Mouse (Mus musculus) liver, embryonic 11.5 days (tissue): ENCODE measurements around the gene Ppp1r16b. TPM values are rescaled to one million over a fixed set of nuclear protein-coding genes. Genes with fewer than 3 reads are reported as not detected.
A peak's percentile ranks its signal among the peaks of the same experiment; 100 is the strongest.

Experiments used
- ATAC-seq: fragments of 200-750 bp; cut with Nextera tagmentation; replicated peaks from 2 replicates; pipeline ENCODE4 v1.8.0; 2017; ENCODE audit warnings: moderate number of reproducible peaks, mild to moderate bottlenecking, moderate TSS enrichment, moderate library complexity; ENCODE audit not compliant: low FRiP score
- DNase-seq: peaks from one replicate; pipeline ENCODE4 v3.0.0-alpha.2; 2017; ENCODE audit warnings: low spot score
- H3K27ac ChIP-seq: fragments of 300-500 bp; sonication (generic); 2 replicates; pipeline ENCODE4 v1.5.1; 2014; ENCODE audit warnings: mild to moderate bottlenecking, low read depth, low read length, control low read depth
- H3K27me3 ChIP-seq: fragments of 300-500 bp; sonication (generic); replicated peaks from 2 replicates; pipeline ENCODE4 v1.6.1; 2014; ENCODE audit warnings: low read length, mixed read lengths; ENCODE audit not compliant: control insufficient read depth, insufficient read depth
- H3K36me3 ChIP-seq: fragments of 300-500 bp; sonication (generic); 2 replicates; pipeline ENCODE4 v1.6.1; 2014; ENCODE audit warnings: mild to moderate bottlenecking, low read length, moderate library complexity, mixed read lengths; ENCODE audit not compliant: control insufficient read depth, insufficient read depth
- H3K4me1 ChIP-seq: fragments of 300-500 bp; sonication (generic); replicated peaks from 2 replicates; pipeline ENCODE4 v1.6.1; 2014; ENCODE audit warnings: low read length, mixed read lengths; ENCODE audit not compliant: control insufficient read depth, insufficient read depth
- H3K4me2 ChIP-seq: fragments of 300-500 bp; sonication (generic); 2 replicates; pipeline ENCODE4 v1.6.1; 2014; ENCODE audit warnings: mild to moderate bottlenecking, control low read depth, moderate library complexity
- H3K4me3 ChIP-seq: fragments of 300-500 bp; sonication (generic); 2 replicates; pipeline ENCODE4 v1.5.1; 2014; ENCODE audit warnings: low read depth, low read length, control low read depth
- H3K9ac ChIP-seq: fragments of 300-500 bp; sonication (generic); 2 replicates; pipeline ENCODE4 v1.6.1; 2014; ENCODE audit warnings: low read depth, low read length, control low read depth
- H3K9me3 ChIP-seq: fragments of 300-500 bp; sonication (generic); 2 replicates; pipeline ENCODE4 v1.6.1; 2016; ENCODE audit warnings: low read length, inconsistent platforms, mixed read lengths; ENCODE audit not compliant: control insufficient read depth
- WGBS: fragments of 180-500 bp; shearing (Covaris S2); extraction: QIAGEN DNeasy Blood & Tissue Kit; methylation state at CpG from one replicate; pipeline ENCODE4 v1.1.7; 2014; 5-methylcytosine and 5-hydroxymethylcytosine counted together
- polyA plus RNA-seq: library from polyadenylated mRNA; unstranded; fragments of >200 nt; fragmentation: Nextera tagmentation; extraction: Ambion mirVana; gene quantifications from 2 replicates; pipeline ENCODE4 v1.2.1, GENCODE M21; 2014

Gene Ppp1r16b
- polyA plus RNA-seq, 1 experiment from 2014 or later = 5.2 TPM

DNA sequence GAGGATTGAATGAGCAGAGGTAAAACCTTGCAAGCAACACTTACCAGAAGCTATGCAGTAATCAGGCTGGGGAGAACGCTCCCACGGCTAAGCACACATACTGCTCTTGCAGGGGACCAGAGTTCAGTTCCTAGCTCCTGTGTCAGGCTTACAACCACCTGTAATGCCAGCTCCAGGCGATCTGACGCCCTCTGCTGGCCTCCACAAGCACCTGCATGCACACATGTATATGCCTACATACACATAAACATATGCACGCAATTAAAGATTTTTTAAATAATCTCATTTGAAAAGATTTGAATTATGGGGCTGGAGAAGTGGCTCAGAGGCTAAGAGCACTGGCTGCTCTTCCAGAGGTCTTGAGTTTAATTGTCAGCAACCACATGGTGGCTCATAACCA lies 77.2 kb downstream of the Ppp1r16b start:
- Histone ChIP-seq H3K9me3 (no peaks in the 10 kb centered on the region), H3K9ac (no peak overlapping the region), H3K27me3 (no peaks in the 10 kb centered on the region), H3K4me3 (no peak overlapping the region), H3K4me1 (no peaks in the 10 kb centered on the region), H3K4me2 (no peak overlapping the region), H3K36me3 (no peaks in the 10 kb centered on the region), H3K27ac (no peak overlapping the region)
- ATAC-seq (no peak), DNase-seq (no peak)
- 70% methylated on average over 5 of the region's 5 CpGs for WGBS

DNA sequence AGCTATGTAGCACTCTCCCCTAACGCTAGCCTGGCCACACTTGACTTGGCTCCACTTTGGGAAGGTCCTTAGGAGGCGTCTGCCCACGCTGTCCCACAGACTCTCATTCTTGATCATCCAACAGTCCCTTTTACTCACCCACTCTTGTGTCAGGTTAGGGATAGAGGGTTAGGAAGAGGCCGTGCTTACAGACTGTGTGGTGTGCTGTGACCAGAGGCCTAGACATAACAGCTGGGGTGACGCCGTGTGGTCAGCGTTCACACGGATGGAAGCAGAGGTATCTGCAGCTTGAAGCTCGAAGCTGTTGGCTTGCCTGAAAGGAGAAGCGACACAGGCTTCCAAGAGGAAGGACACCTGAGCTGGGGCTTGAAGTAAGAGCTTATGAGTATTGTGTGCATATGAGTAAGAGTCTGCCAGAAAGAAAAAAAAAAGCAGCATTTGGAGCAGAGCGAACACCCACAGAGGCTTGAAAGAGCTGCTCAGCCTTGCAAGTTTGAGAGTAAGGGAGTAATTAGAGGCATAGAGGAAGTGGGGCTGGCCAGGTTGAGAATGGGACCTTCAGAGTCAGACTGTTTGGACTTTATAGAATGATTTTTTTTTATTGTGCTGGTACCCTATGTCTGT lies 78.4 kb downstream of the Ppp1r16b start:
- 85% methylated on average over 11 of the region's 11 CpGs for WGBS
- no peaks in the 10 kb centered on the region for H3K36me3 ChIP-seq

DNA sequence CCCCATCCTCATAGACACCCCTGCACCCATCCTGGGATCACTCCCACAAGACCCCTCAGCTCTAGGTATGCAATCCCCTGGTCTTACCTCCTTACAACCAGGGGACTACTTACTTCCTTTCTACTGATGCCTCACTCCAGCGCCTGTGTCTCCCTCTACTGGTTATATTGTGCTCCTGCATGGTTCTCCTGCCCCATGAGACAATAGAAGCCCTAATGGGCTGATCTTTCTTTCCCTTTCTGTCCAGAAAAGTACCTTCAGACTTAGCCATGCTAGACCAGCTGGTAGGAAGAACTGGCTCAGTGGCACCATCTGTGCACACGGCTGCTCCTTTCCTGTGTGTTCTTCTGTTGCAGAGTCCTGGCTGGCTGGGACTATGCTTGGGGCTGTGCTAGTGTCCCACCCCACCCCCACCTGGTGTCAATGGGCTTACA lies 79.9 kb downstream of the Ppp1r16b start:
- Histone ChIP-seq H3K36me3 (no peaks in the 10 kb centered on the region), H3K9me3 (no peaks in the 10 kb centered on the region), H3K4me1 (no peaks in the 10 kb centered on the region), H3K4me2 (no peak overlapping the region), H3K27ac (no peak overlapping the region), H3K4me3 (no peak overlapping the region), H3K9ac (no peak overlapping the region), H3K27me3 (no peaks in the 10 kb centered on the region)
- 16% methylated on average over 2 of the region's 2 CpGs for WGBS
- ATAC-seq (no peak), DNase-seq (no peak)

More for the DNA sequence above, 78.4 kb downstream of the Ppp1r16b start:
- Histone ChIP-seq H3K27ac (no peak overlapping the region), H3K9ac (no peak overlapping the region), H3K4me2 (no peak overlapping the region), H3K9me3 (no peaks in the 10 kb centered on the region), H3K4me1 (no peaks in the 10 kb centered on the region), H3K27me3 (no peaks in the 10 kb centered on the region), H3K4me3 (no peak overlapping the region)
- DNase-seq = no peak
- ATAC-seq = no peak

DNA sequence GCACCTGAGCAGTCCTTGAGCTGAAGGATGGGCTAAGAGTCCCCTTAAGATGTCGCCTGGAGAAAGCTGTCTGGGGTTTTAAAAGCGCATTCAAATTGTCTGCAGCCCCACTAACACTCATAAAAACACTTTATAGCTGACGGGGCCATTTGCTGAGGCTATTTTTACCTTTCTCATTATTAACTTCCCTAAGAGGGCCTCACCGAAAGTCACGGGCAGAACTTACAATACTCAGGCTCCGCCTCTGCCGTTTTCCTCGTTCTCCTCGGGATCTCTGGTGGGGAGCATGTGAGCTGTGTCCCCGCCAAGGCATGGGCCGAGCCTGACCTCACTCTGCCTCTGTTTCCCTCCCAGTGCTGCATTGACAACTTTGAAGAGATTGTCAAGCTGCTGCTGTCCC lies 81.0 kb downstream of the Ppp1r16b start:
- Histone ChIP-seq H3K4me3 (no peak overlapping the region), H3K9me3 (no peaks in the 10 kb centered on the region), H3K4me2 (no peak overlapping the region), H3K27ac (no peak overlapping the region), H3K4me1 (no peaks in the 10 kb centered on the region), H3K9ac (no peak overlapping the region), H3K36me3 (no peaks in the 10 kb centered on the region), H3K27me3 (no peaks in the 10 kb centered on the region)
- DNase-seq = no peak
- no peak for ATAC-seq
- 71% methylated on average over 11 of the region's 11 CpGs for WGBS

DNA sequence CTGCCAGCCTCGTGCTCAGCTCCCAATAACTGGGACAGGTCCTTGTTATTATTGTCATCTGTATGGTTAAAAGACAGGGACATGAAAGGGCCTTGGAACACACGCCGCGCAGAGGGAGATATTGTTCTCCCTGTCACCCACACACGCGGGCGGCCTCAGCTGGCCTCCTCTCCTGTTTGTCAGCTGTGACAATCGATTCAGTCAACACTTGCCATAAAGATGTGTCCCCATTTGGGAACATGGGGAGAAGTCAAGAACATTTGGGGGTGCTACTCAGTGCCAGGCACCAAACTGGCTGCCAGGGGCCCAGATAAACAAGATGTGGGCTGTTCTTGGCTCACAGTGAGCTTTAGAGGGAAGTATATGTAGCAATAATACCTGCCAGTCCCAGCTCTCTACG lies 84.2 kb downstream of the Ppp1r16b start:
- H3K9ac ChIP-seq = no peak overlapping the region
- 90% methylated on average over 9 of the region's 9 CpGs for WGBS
- no peaks in the 10 kb centered on the region for H3K4me1 ChIP-seq
- ATAC-seq = no peak
- H3K36me3 ChIP-seq = no peaks in the 10 kb centered on the region
- DNase-seq = no peak
- H3K9me3 ChIP-seq = no peaks in the 10 kb centered on the region
- H3K27me3 ChIP-seq = no peaks in the 10 kb centered on the region
- no peak overlapping the region for H3K4me2 ChIP-seq
- H3K4me3 ChIP-seq = no peak overlapping the region
- H3K27ac ChIP-seq = no peak overlapping the region

DNA sequence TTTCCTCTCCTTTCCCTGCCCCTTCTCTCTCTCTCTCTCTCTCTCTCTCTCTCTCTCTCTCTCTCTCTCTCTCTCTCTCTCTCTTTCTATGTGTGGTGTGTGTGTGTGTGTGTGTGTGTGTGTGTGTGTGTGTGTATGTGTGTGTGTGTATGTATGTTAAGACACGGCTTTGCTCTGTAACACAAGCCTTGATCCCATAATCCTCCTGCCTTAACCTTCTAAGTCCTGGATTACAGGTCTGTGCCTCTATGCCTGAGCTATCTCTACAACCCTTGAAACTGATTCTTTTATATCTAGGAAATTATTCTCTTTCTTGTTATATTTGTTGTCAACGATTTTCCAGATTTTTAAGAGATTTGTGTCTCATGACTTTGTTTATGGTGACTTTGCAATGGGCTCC lies 95.0 kb downstream of the Ppp1r16b start:
- WGBS = 67% methylated on average over 2 of the region's 2 CpGs
- H3K27ac ChIP-seq = no peak overlapping the region

DNA sequence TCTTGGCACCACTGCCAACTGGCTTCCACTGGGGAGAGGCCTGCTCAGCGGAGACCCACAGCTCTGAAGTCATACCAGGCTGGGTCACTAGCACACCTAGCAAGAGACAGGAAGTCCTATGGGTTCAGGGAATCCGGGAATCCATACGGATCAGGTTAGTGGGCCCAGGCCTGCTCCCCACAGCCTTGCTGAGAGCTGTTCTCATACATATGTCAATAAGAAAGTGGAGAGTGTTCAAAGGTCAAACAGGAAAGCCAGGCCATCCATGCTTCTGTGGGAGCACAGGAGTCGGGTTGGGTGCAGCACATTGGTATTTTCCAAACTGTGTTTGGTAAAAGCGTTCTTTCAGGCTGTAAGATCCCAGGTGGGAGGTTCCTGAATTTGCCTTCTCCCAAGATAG lies 97.1 kb downstream of the Ppp1r16b start:
- Histone ChIP-seq H3K4me3 (no peak overlapping the region), H3K36me3 (no peaks in the 10 kb centered on the region), H3K9ac (no peak overlapping the region), H3K27ac (no peak overlapping the region), H3K4me1 (no peaks in the 10 kb centered on the region), H3K9me3 (no peaks in the 10 kb centered on the region), H3K4me2 (no peak overlapping the region), H3K27me3 (no peaks in the 10 kb centered on the region)
- no peak for DNase-seq
- no peak for ATAC-seq
- WGBS = 80% methylated on average over 5 of the region's 5 CpGs

More for the DNA sequence above, 95.0 kb downstream of the Ppp1r16b start:
- ATAC-seq (no peak), DNase-seq (no peak)
- H3K27me3 ChIP-seq = no peaks in the 10 kb centered on the region
- no peak overlapping the region for H3K4me3 ChIP-seq
- no peak overlapping the region for H3K4me2 ChIP-seq
- no peaks in the 10 kb centered on the region for H3K36me3 ChIP-seq
- H3K9me3 ChIP-seq = no peaks in the 10 kb centered on the region
- H3K9ac ChIP-seq = no peak overlapping the region
- H3K4me1 ChIP-seq = no peaks in the 10 kb centered on the region

DNA sequence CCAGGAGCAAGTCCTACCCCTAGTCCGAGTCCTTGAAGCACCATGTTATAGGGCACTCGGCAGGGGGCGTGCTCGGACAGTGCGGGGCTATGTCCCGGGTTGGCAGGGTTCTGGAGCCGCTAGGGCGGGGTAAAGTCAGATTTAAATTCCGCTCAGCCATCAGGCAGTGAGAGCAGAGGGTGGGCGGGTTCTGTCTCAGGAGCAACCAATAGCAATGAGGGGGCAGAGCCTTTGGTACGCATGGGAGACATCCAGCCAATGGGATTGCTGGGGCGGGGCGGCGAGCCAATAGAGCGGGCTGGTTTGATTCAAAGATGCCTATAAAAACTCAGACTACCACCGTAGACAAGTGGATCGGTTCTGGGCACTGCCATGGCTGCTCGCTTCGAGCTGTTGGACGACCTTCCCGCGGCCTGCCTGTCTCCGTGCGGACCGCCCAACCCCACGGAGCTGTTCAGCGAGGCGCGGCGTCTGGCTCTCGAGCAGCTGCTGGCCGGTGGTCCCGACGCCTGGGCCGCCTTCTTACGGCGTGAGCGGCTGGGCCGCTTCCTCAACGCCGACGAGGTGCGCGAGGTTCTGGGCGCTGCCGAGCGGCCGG lies 102.6 kb downstream of the Ppp1r16b start, which contains the start of gene Fam83d:
TSS of gene Fam83d (plus strand) at position 352 of the 598 bp plus-strand sequence.
- peak within 1 kb of the TSS; percentile 96 for H3K4me2 ChIP-seq
- peak within 1 kb of the TSS; percentile 87 for H3K9ac ChIP-seq
- peaks cover 27% of the 10 kb centered on the region for H3K4me1 ChIP-seq
- no peaks in the 10 kb centered on the region for H3K9me3 ChIP-seq
- H3K4me3 ChIP-seq = peak within 1 kb of the TSS; percentile 86
- WGBS = under 1% methylated on average over 48 of the region's 48 CpGs
- DNase-seq (peak; percentile 87), ATAC-seq (peak; percentile 94)
- 0 out of 2 replicates have a peak, but pooled peaks cover 2% of the 10 kb centered on the region for H3K27me3 ChIP-seq
- H3K36me3 ChIP-seq = 0 out of 2 replicates have a peak, but pooled peaks cover 3% of the 10 kb centered on the region
- peak within 1 kb of the TSS; percentile 97 for H3K27ac ChIP-seq

DNA sequence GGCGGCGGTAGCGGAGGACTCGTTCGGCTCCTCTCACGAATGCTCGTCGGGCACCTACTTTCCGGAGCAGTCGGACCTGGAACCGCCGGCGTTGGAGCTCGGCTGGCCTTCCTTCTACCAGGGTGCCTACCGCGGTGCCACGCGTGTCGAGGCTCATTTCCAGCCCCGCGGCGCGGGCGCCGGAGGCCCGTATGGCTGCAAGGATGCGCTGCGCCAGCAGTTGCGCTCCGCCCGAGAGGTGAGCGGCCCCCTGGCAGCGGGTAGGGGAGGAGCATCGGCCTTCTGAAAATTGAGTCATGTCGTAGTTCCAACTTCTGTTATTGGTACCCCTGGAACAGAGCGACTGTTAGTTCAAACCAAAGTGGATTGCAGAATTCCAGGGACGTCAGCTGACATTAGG lies 103.2 kb downstream of the Ppp1r16b start:
- Histone ChIP-seq H3K4me1 (peaks cover 29% of the 10 kb centered on the region), H3K9me3 (no peaks in the 10 kb centered on the region), H3K4me3 (peak overlapping the region; percentile 86), H3K27ac (peak overlapping the region; percentile 97), H3K4me2 (peak overlapping the region; percentile 96), H3K27me3 (0 out of 2 replicates have a peak, but pooled peaks cover 2% of the 10 kb centered on the region), H3K36me3 (0 out of 2 replicates have a peak, but pooled peaks cover 8% of the 10 kb centered on the region), H3K9ac (peak overlapping the region; percentile 87)
- ATAC-seq (peak; percentile 53), DNase-seq (peak; percentile 73)
- under 1% methylated on average over 37 of the region's 37 CpGs for WGBS
